Mouse (Mus musculus): Measurements from ENCODE around the gene P2ry6.

P2ry6 gene

GRCm38 (mm10) chr7:100919006-100919808 is 55.2 kb downstream of the P2ry6 start:
- DNase-seq (ENCODE audit: inconsistent age in 2 of 2, low spot score in 1 of 2) = peak; percentile 20 to 54

GRCm38 (mm10) chr7:100918176-100918575 is 56.3 kb downstream of the P2ry6 start:
- peak; percentile 80 to 90 for DNase-seq (ENCODE audit: inconsistent age in 2 of 2, low spot score in 1 of 2)

GRCm38 (mm10) chr7:100917751-100918150 is 56.7 kb downstream of the P2ry6 start:
- peak; percentile 22 to 62 for DNase-seq (ENCODE audit: inconsistent age in 2 of 2, low spot score in 1 of 2)

GRCm38 (mm10) chr7:100916526-100916925 is 57.9 kb downstream of the P2ry6 start:
- DNase-seq (ENCODE audit: inconsistent age in 2 of 2, low spot score in 1 of 2) = peak in 1 of 2 experiments; percentile 61

GRCm38 (mm10) chr7:100915204-100915603 is 59.2 kb downstream of the P2ry6 start:
- DNase-seq (ENCODE audit: inconsistent age in 2 of 2, low spot score in 1 of 2) = no peak

- peak; percentile 75 to 86 for DNase-seq (ENCODE audit: inconsistent age in 2 of 2, low spot score in 1 of 2)
Observed at GRCm38 (mm10) chr7:100911791-100912190, 62.7 kb downstream of the P2ry6 start.

- peak; percentile 78 to 93 for DNase-seq (ENCODE audit: inconsistent age in 2 of 2, low spot score in 1 of 2)
Observed at GRCm38 (mm10) chr7:100911246-100911770, 63.1 kb downstream of the P2ry6 start.

GRCm38 (mm10) chr7:100908567-100908966 is 65.9 kb downstream of the P2ry6 start:
- DNase-seq (ENCODE audit: inconsistent age in 2 of 2, low spot score in 1 of 2) = peak in 1 of 2 experiments; percentile 85

GRCm38 (mm10) chr7:100908061-100908460 is 66.4 kb downstream of the P2ry6 start:
- peak; percentile 81 to 88 for DNase-seq (ENCODE audit: inconsistent age in 2 of 2, low spot score in 1 of 2)

- DNase-seq (ENCODE audit: inconsistent age in 2 of 2, low spot score in 1 of 2) = peak; percentile 83 to 96
Observed at GRCm38 (mm10) chr7:100907231-100907630, 67.2 kb downstream of the P2ry6 start.

- no peak for DNase-seq (ENCODE audit: inconsistent age in 2 of 2, low spot score in 1 of 2)
Observed at GRCm38 (mm10) chr7:100906029-100906789, 68.2 kb downstream of the P2ry6 start.

GRCm38 (mm10) chr7:100905037-100905436 is 69.4 kb downstream of the P2ry6 start:
- DNase-seq (ENCODE audit: inconsistent age in 2 of 2, low spot score in 1 of 2) = no peak

- no peak for DNase-seq (ENCODE audit: inconsistent age in 2 of 2, low spot score in 1 of 2)
Observed at GRCm38 (mm10) chr7:100904612-100905011, 69.8 kb downstream of the P2ry6 start.

GRCm38 (mm10) chr7:100902451-100903137 is 71.9 kb downstream of the P2ry6 start:
- DNase-seq (ENCODE audit: inconsistent age in 2 of 2, low spot score in 1 of 2) = peak in 1 of 2 experiments; percentile 65

- DNase-seq (ENCODE audit: inconsistent age in 2 of 2, low spot score in 1 of 2) = peak; percentile 66 to 85
Observed at GRCm38 (mm10) chr7:100897828-100898227, 76.6 kb downstream of the P2ry6 start.

- DNase-seq (ENCODE audit: inconsistent age in 2 of 2, low spot score in 1 of 2) = peak in 1 of 2 experiments; percentile 58
Observed at GRCm38 (mm10) chr7:100894833-100895226, 79.6 kb downstream of the P2ry6 start.

GRCm38 (mm10) chr7:100894057-100894832 is 80.2 kb downstream of the P2ry6 start:
- peak; percentile 83 to 93 for DNase-seq (ENCODE audit: inconsistent age in 2 of 2, low spot score in 1 of 2)

GRCm38 (mm10) chr7:100893249-100894056 is 81.0 kb downstream of the P2ry6 start:
- DNase-seq (ENCODE audit: inconsistent age in 2 of 2, low spot score in 1 of 2) = peak; percentile 90 to 95

Measured in adrenal gland, adult (tissue).